Mouse (Mus musculus) 3134 (cell line): ENCODE results near the gene Wipi1.

ENCODE experiments used
- DNase-seq: peaks from one replicate; pipeline ENCODE4 v3.0.0-alpha.2; 2011; ENCODE audit warnings: low spot score; ENCODE audit not compliant: insufficient read length; ENCODE audit errors: extremely low read depth

The Wipi1 gene

GRCm38 (mm10) chr11:109584843-109585713, 26.7 kb downstream of the Wipi1 start:
- no peak for DNase-seq

GRCm38 (mm10) chr11:109583986-109584385, 27.8 kb downstream of the Wipi1 start:
- DNase-seq = no peak

GRCm38 (mm10) chr11:109579999-109580398, 31.8 kb downstream of the Wipi1 start:
- DNase-seq = no peak

GRCm38 (mm10) chr11:109578536-109578935, 33.2 kb downstream of the Wipi1 start:
- DNase-seq = no peak

- no peak for DNase-seq
Observed at GRCm38 (mm10) chr11:109575832-109576231, 35.9 kb downstream of the Wipi1 start.

GRCm38 (mm10) chr11:109574604-109575003, 37.2 kb downstream of the Wipi1 start:
- no peak for DNase-seq

GRCm38 (mm10) chr11:109572051-109572450, 39.7 kb downstream of the Wipi1 start:
- no peak for DNase-seq

- no peak for DNase-seq
Observed at GRCm38 (mm10) chr11:109569809-109570208, 42.0 kb downstream of the Wipi1 start.

GRCm38 (mm10) chr11:109569007-109569618, 42.7 kb downstream of the Wipi1 start:
- DNase-seq = no peak

GRCm38 (mm10) chr11:109564466-109565214, 47.1 kb downstream of the Wipi1 start:
- DNase-seq = no peak

- DNase-seq = no peak
Observed at GRCm38 (mm10) chr11:109563708-109564107, 48.1 kb downstream of the Wipi1 start.

- DNase-seq = no peak
Observed at GRCm38 (mm10) chr11:109561445-109561844, 50.3 kb downstream of the Wipi1 start.

GRCm38 (mm10) chr11:109560793-109561257, 50.9 kb downstream of the Wipi1 start:
- DNase-seq = no peak

GRCm38 (mm10) chr11:109559241-109559640, 52.5 kb downstream of the Wipi1 start:
- no peak for DNase-seq

GRCm38 (mm10) chr11:109557419-109557818, 54.3 kb downstream of the Wipi1 start:
- DNase-seq = no peak

GRCm38 (mm10) chr11:109556130-109556529, 55.6 kb downstream of the Wipi1 start:
- no peak for DNase-seq

GRCm38 (mm10) chr11:109554443-109554842, 57.3 kb downstream of the Wipi1 start:
- no peak for DNase-seq

GRCm38 (mm10) chr11:109553921-109554320, 57.8 kb downstream of the Wipi1 start:
- no peak for DNase-seq

GRCm38 (mm10) chr11:109549599-109550290, 62.0 kb downstream of the Wipi1 start:
- no peak for DNase-seq

GRCm38 (mm10) chr11:109547652-109548051, 64.1 kb downstream of the Wipi1 start:
- no peak for DNase-seq
